Mouse (Mus musculus): Measurements from ENCODE around the gene Akr1d1. TPM values are rescaled to one million over a fixed set of nuclear protein-coding genes. Genes with fewer than 3 reads are reported as not detected.

The Akr1d1 gene
- total RNA-seq (2021), result 100 to 1,000 TPM; 292 to 395 TPM
- long read RNA-seq, experiment 1, transcript Akr1d1-201 (9 exons, 2,699 nt), result major isoform, 143 of 195 reads
- long read RNA-seq, experiment 1, partial matches to known transcripts, result 32 of 195 reads
- long read RNA-seq, experiment 1, other reads (novel, unspliced or antisense), result 20 of 195 reads
- long read RNA-seq, experiment 2, transcript Akr1d1-201 (9 exons, 2,699 nt), result major isoform, 366 of 519 reads
- long read RNA-seq, experiment 2, partial matches to known transcripts, result 97 of 519 reads
- long read RNA-seq, experiment 2, other reads (novel, unspliced or antisense), result 56 of 519 reads

DNA sequence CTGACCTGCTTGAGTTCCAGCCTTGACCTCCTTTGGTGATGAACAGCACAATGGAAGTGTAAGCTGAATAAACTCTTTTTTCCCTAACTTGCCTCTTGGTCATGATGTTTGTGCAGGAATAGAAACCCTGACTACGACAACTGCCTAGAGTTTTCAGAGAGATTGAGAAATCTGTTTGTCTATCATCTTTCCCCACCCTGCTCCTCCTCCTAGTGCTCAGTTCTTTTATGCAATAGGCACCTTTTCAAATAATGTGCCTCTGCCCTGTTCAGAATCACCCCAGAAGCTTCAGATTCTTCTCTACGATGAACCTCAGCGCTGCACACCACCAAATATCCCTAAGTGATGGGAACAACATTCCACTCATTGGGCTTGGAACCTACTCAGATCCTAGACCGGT lies at the start of gene Akr1d1:
Akr1d1 (plus strand) TSS at position 234 of the 400 bp plus-strand sequence.
- no peak for DNase-seq (ENCODE audit: low spot score in 2 of 2)

DNA sequence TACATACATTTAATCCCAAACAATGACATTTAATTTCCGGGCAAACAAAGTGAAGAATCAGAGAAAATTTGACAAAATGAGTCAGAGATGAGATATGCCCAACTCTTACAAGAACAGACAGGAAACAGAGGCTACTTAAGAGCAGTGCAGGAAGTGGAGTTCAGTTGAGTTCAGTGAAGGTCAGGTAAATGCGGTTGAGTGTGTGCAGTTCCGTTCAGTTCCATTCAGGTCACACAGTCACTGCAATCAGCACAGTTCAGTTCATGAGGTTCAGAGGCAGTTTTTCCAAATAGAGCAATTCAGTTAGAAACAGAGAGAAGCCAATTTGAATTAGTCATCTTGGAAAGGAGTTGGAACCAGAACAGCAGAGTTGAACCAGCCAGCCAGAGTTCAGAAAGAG lies 48.8 kb upstream of the Akr1d1 start:
- no peak for DNase-seq (ENCODE audit: low spot score in 2 of 2)

- no peak for DNase-seq (ENCODE audit: low spot score in 2 of 2)
These were observed 46.7 kb upstream of the Akr1d1 start for GRCm38 (mm10) chr6:37483262-37483661.

DNA sequence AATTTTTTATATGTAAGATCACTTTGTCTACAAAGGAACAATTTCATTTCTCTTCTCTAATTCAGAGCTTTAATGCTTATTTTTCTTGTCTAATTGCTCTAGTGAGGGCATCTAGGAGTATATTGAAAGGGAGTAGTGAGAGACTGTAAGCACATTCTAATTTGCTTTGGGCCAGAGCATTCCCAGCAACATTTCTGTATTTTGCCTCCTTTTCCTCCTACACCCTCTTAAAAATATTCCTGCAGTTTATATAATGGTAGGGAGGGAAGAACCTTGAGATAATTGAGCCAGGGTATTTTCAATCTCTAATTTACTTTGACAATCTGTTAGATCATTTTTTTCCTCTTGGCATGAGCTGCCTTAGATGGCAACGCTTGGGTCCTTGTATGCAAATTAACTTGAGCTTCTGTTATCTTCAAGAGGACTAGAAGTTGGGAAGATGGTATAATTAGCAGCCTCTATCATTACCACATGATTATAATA lies 45.3 kb upstream of the Akr1d1 start:
- no peak for DNase-seq (ENCODE audit: low spot score in 2 of 2)

- no peak for DNase-seq (ENCODE audit: low spot score in 2 of 2)
These were observed 43.5 kb upstream of the Akr1d1 start for GRCm38 (mm10) chr6:37486502-37486901.

GRCm38 (mm10) chr6:37492241-37492640 lies 37.7 kb upstream of the Akr1d1 start:
- no peak for DNase-seq (ENCODE audit: low spot score in 2 of 2)

- no peak for DNase-seq (ENCODE audit: low spot score in 2 of 2)
These were observed 35.0 kb upstream of the Akr1d1 start for GRCm38 (mm10) chr6:37494957-37495356.

GRCm38 (mm10) chr6:37496866-37497265 lies 33.1 kb upstream of the Akr1d1 start:
- no peak for DNase-seq (ENCODE audit: low spot score in 2 of 2)

- no peak for DNase-seq (ENCODE audit: low spot score in 2 of 2)
These were observed 24.4 kb upstream of the Akr1d1 start for GRCm38 (mm10) chr6:37505588-37505987.

- DNase-seq (ENCODE audit: low spot score in 2 of 2), result no peak
These were observed 23.0 kb upstream of the Akr1d1 start for GRCm38 (mm10) chr6:37506909-37507515.

GRCm38 (mm10) chr6:37510786-37511185 lies 19.2 kb upstream of the Akr1d1 start:
- no peak for DNase-seq (ENCODE audit: low spot score in 2 of 2)

DNA sequence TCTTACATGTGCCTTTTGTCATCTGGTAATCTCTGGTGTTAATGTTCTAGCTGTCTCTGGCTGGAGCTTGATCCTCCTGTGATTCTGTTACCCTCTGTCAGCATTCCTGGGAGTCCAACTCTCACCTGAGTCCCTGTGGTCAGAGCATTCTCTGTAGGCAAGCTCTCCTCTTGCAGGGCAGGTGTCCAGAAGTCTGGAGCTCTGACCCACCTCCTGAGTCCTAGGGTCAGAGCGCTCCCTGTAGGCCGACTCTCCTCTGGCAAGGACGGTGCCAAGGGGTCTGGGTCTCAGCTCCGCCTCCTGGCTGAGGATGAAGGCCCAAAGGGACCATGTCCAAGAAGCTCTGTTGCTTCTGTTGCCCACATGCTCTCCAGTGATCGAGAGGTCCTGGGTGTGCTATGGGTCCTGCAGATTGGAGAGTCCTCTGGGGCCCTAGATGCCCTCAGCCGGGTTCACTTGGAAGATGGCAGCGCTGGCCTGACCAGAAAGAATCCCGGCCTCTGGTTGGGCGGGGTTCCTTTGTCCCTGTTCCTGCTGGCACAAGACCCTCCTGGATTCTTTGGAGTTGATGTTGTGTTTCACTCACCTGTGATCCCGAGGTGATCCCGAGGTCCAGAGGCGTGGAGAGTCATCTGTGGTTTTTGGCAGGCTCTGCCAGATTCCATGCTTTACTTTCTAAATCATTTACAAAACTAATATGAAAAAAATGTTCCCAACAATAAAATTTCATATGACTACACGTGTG lies 9.2 kb upstream of the Akr1d1 start:
- DNase-seq (ENCODE audit: low spot score in 2 of 2), result no peak

GRCm38 (mm10) chr6:37532036-37532435 lies 2.1 kb downstream of the Akr1d1 start:
- no peak for DNase-seq (ENCODE audit: low spot score in 2 of 2)

DNA sequence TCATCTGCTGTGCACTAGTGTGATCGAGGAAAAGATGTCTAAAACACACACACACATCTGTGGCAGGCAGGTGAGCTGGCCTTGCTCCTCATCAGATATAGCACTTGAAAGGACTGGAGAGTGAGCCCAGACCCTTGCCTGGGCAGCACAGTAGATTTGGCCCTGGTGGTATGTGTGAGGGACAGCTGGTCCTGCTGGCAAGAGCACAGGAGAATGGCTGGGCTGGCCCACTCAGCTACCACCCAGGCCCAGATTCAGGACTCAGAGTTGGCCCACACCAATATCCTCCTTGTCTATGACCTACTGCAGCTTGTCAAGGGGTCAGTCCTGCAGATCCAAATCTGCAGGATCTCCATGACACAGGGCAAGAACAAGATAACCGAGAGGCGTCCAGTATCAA lies 6.9 kb downstream of the Akr1d1 start:
- no peak for DNase-seq (ENCODE audit: low spot score in 2 of 2)

DNA sequence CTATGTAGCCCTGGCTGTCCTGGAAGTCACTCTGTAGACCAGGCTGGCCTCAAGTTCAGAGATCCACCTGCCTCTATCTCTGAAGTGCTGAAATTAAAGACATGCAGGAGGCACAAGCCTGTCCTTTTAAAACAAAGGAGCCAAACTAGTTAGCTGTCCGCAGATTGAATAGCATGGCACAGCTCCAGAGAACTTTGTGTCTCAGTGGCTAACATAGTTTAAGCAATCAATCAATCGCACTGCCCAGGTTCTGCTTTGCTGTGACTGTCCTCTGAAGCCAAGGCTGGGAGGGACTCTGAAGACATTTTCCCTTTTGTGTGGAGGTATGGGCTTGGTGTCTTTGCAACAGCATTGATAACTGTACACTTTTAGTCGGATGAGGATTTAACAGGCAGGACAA lies 7.8 kb downstream of the Akr1d1 start:
- no peak for DNase-seq (ENCODE audit: low spot score in 2 of 2)

DNA sequence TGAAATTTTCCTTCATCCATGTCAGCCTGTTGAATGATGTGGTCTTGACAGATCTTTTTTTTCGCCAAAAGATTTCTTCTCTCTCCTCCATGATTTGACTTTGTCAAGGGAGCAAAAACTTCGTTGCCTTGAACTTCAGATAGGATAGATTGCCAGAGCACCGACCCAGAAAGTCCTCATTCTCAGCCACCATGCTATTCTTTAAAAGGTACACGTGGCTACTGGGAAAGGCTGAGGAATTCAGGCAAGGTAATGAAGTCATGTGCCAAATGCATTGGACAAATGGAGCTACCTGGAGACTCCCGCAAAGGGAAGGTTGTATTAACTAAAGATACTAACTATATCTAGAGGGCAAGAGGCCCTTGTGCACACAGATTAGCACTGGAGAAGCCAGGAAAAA lies 8.8 kb downstream of the Akr1d1 start:
- DNase-seq (ENCODE audit: low spot score in 2 of 2), result no peak

DNA sequence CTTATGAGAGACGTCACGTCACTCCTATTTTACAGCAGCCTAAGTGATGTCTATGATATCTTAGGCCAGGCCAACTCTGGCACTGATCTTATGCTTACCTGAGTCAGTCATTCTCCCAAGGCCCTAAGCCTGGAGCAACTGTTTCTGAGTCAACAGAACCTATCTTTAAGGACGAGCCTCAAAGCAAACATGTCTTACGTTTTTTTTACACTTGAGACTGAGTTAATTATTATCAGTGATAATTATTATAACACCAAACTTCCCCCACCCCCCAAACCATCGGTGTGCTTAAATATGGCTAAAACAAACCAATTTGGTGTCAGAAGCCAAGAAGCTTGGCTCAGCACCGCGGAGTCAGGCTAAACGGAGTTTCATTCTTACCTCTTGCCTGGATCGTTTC lies 9.4 kb downstream of the Akr1d1 start:
- DNase-seq (ENCODE audit: low spot score in 2 of 2), result no peak

- DNase-seq (ENCODE audit: low spot score in 2 of 2), result no peak
These were observed 10.1 kb downstream of the Akr1d1 start for GRCm38 (mm10) chr6:37540113-37540512.

- no peak for DNase-seq (ENCODE audit: low spot score in 2 of 2)
These were observed 11.2 kb downstream of the Akr1d1 start for GRCm38 (mm10) chr6:37541171-37541570.

- no peak for DNase-seq (ENCODE audit: low spot score in 2 of 2)
These were observed 12.2 kb downstream of the Akr1d1 start for GRCm38 (mm10) chr6:37542145-37542544.

DNA sequence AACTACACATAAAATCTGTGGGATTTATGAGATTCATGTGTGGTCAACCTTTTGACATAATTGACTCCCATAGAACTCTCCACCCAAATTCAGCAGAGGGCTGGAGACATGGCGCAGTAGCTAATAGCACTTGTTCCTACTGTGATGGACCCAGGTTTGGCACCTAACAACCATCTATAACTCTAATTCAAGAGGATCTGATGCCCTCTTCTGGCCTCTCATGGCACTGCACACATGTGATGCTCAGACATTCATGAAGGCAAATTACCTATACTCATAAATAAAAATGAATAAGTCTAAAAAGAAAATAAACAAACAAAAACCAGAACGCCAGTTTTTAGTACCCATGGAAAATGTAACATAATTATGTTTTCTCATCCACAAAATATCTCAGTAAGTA lies 22.8 kb downstream of the Akr1d1 start:
- DNase-seq (ENCODE audit: low spot score in 2 of 2), result no peak

DNA sequence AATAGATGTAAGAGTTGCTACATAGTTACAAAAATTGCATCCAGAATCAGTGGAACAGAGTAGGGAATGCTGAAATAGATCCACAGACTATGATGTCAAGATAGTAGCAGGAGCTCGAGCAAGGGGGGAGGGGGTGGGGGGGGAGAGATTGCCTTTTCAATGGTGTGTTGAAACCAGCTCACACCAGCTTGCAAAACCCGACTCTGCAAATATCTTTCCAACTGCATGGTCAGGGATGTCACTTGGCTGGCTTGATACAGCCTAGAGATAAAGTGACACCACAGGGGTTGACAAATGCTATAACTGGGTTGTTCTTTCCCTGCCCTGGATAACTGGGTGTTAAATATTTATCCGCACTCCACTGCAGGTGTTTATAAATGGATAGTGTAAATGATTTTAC lies 24.0 kb downstream of the Akr1d1 start:
- DNase-seq (ENCODE audit: low spot score in 2 of 2), result no peak
